Mouse (Mus musculus) 3134 (cell line): ENCODE results near the gene Slc2a4.

ENCODE experiments used
- DNase-seq: peaks from one replicate; pipeline ENCODE4 v3.0.0-alpha.2; 2011; ENCODE audit warnings: low spot score; ENCODE audit not compliant: insufficient read length; ENCODE audit errors: extremely low read depth

Gene Slc2a4

DNA sequence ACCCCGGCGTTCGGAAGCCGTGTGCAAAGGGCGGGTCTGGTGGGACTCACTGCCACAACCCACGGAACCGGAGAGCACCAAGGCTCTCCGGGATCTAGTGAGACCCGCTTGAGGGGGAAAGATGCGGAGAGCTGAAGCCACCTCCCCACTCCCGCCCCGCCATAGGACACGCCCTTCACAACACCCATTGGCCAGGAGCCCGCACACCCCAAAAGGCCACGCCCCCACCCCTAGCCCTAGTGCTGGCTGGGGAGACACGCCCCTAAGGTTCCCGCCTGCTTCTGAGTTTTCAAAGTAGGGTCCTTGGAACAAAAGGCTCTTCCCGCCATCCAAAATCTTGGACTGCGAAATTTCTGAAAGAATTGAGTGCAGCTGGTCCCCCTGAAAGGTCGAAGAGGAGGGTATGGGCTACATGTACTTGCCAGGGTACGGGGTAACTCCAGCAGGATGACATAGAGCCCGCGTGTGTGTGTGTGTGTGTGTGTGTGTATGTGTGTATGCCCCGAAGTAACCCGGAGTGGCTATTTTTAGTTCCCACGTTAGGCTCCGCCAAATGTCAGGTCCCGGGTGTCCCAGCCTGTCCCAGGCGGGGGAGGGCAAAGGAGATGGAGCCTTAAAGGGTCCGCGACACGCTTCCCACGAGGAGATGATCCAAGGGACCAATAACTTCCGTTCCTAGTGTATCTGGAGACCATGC, at the start of gene Slc2a4:
Slc2a4 (minus strand) TSS at position 123 of the 697 bp plus-strand sequence.
- peak; percentile 58 for DNase-seq

DNA sequence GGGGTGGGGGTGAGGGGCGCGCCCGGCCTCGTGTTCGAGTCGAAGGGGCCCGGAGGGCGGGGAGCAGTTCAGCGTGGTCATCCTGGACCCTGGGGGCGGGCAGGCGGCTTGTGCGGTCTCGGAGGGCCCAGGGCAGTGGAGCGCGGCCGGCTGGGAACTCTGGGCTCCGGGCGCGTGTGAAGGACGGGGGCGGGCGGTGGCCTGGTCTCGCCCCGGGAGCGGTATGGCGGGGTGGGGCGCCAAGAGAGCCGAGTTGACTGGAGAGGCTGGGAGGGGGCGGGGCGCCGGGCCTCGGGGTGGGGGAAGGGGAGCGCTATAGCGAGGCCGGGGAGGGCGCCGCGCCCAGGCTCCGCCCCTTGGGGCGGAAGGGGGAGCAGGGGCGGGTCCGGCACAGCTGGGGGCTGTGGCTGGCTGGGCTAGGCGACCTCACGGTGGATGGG, 49.1 kb upstream of the Slc2a4 start:
- peak; percentile 84 for DNase-seq

- peak; percentile 73 for DNase-seq
Observed at GRCm38 (mm10) chr11:69996161-69997061, 48.4 kb upstream of the Slc2a4 start.

GRCm38 (mm10) chr11:69995391-69995960, 47.5 kb upstream of the Slc2a4 start, which contains the start of gene Phf23:
TSS of gene Phf23 (plus strand) at chr11:69995777.
- peak; percentile 98 for DNase-seq

DNA sequence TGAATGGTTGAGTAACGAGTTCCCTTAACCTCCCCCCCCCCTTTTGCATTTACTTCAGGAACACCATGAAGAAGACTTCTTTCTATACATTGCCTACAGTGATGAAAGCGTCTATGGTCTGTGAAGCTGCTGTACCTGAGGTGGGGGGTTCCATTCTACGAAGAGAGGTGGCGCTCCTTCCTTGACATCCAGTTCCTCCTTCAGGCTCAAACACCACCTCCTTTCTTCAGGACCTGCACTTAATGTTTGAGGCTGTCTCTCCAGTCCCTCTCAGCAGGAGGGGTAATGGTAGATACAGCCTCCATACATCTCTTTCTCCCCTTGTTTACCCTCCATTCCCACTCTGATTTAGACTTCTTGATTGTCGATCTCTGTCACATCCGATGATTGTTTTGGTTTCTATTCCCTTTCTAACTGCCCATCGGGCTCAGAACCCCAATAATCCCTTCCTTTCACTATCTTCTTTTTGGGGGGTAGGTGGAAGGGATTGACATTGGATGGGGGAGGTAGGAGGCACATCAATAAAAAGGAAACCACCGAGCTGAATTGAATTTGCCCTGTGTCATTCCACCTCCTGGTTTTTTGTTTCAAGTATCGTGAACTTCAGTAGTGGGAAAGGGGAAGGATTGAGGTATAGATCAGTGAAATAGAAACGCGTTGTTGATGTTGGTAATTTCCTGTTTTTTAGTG, 46.6 kb upstream of the Slc2a4 start:
- DNase-seq = no peak

- DNase-seq = no peak
Observed at GRCm38 (mm10) chr11:69992932-69993331, 44.9 kb upstream of the Slc2a4 start.

GRCm38 (mm10) chr11:69992396-69992795, 44.4 kb upstream of the Slc2a4 start:
- no peak for DNase-seq

DNA sequence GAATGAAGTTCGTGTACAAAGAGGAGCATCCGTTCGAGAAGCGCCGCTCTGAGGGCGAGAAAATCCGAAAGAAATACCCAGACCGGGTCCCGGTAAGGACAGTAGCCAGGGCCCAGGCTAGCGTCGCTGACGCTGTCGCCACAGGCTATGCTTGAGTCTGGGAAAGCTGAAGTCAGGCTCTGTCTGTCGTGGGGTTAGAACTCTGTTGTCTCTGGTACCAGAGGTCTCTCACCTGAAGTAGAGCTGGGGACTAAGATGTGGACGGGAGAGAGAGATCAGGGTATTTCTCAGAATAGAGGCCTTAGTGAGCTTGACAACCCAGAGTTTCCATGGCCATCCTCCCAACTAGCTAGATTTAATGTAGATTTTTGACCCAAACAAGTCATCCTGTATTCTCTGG, 43.7 kb upstream of the Slc2a4 start:
- no peak for DNase-seq

GRCm38 (mm10) chr11:69990850-69991691, 43.1 kb upstream of the Slc2a4 start, which contains the start of gene Gabarap:
TSS of gene Gabarap (plus strand) at chr11:69991143.
- peak; percentile 94 for DNase-seq

DNA sequence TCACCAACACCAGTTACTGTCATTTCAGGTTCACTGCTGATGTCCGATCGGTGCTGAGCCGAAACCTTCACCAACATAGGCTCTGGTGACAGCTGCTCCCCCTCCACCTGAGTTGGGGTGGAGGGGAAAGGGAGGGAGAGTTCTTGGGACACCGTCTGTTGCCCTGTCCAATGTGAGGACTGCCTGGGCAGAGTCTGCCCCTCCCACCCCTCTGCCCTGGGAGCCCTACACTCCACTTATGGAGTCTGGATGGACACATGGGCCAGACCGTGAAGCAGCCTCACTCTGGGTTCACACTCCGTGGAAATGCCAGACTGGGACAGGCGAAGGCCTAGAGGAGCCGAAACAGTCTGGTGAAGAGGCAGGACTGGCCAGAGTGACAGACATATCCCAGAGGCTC, 42.0 kb upstream of the Slc2a4 start:
- DNase-seq = no peak

GRCm38 (mm10) chr11:69984431-69984830, 36.4 kb upstream of the Slc2a4 start:
- DNase-seq = no peak

- no peak for DNase-seq
Observed at GRCm38 (mm10) chr11:69983377-69983776, 35.4 kb upstream of the Slc2a4 start.

DNA sequence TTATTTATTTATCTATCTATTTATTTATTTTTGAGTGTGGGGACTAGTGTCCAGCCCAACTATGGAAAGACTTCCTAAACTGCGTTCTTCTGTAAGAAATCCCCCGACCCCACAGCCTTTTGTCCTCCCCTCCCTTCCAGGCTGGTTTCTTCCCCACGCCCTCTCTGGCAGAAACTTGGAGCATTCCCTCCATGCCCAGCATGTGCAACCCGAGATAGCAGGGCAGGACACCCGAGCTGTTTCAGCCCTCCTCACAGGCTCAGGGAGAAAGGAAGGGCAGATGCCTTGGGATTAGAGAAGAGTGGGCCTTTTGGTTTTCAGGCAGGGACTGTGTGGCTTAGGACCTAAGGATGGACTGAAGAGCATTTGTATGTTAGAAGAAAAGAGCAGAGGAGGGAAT, 34.9 kb upstream of the Slc2a4 start:
- DNase-seq = no peak

DNA sequence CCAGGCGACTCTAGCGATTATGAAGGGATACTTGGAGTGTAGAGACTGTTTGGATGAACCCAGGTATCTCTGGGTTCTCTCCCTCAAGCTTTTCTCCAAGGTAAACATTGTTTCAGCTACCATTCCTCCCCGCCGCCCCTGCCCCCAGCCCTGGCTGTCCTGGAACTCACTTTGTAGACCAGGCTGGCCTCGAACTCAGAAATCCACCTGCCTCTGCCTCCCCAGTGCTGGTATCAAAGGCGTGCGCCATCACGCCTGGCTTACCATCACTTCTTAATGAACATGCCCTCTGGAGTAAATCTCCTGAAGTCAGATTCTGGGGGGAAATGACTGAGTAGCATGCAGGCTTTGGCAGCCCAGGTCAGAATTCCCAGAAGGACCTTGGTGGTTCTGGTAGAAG, 34.2 kb upstream of the Slc2a4 start, which contains the start of gene Elp5:
Elp5 (minus strand) TSS at position 293 of the 400 bp plus-strand sequence.
- no peak for DNase-seq

- peak; percentile 50 for DNase-seq
Observed at GRCm38 (mm10) chr11:69981141-69981762, 33.3 kb upstream of the Slc2a4 start, which contains the start of gene Ctdnep1. TSS of gene Ctdnep1 (plus strand) at chr11:69981156.

DNA sequence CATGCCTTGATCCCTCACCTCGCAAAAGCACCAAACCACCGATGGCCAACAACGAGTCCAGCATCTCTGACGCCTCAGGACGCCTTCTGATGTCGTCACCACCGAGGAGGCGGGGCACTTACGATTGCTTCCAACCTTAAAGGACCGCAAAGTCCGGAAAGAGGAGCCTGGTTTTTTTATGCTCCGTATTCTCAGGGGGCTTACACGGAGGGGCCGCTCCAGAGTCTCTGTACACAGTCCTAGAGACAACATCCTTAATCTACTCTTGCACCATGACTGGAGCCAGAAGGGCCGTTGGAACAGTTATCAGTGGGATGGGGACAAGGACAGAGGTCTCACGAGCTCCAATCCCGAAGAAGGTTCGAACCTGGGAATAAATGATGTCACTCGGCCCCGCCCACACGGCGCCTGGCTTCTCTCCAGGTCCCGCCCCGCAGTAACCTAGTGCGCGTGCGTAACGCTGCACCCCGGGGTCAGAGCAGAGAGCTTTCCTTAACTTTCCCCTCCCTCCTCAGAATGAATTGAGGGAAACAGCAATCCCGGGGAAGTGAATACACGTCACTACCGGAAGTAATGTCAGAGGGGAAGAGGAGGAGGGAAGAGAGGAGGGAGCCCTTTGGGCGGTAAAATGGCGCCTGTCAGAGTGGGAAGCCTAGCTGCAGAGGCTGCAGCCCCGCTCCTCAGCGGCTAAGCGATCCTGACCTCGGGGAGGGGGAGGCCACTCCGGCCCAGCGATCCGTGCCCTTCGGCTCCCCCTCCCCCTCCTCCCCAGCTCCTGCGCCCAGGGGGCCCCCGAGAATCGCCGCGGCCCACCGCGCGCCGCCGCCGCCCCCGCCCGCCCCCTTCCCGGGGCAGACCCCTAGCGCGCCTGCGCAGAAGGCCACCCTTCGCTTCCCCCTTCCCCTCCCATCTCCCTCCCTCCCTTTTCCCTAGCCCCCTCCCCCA, 32.5 kb upstream of the Slc2a4 start:
- peak; percentile 100 for DNase-seq

DNA sequence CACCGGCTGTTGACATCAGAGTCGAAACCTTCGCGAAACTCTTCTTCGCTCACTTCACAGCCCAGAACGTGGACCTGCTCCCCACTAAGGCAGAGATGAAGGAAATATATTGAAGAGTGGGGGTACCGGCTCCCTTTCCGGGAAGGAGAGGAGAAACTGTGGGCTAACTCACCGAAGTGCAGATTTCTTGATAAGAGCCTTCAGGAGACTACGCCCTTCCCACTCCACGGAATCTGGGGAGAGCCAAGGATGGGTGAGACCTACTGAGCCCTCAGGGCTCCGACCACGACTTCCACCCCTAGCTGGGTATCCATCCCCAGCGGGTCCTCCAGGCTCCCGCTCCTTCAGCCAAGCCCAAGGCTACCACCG, 31.8 kb upstream of the Slc2a4 start:
- no peak for DNase-seq

GRCm38 (mm10) chr11:69976271-69976670, 28.3 kb upstream of the Slc2a4 start:
- no peak for DNase-seq
